Mouse (Mus musculus) liver, adult 2 months (tissue): ENCODE data around the gene Vgll2. TPM values are rescaled to one million over a fixed set of nuclear protein-coding genes. Genes with fewer than 3 reads are reported as not detected.

Source experiments
- DNase-seq: peaks from one replicate; pipeline ENCODE4 v3.0.0-alpha.2; 2011; ENCODE audit warnings: low read depth, low spot score; ENCODE audit errors: extremely low read depth
- H3K27ac ChIP-seq: fragments of 200-500 bp; replicated peaks from 2 replicates; pipeline ENCODE4 v1.5.1; 2012; ENCODE audit warnings: low read depth, mild to moderate bottlenecking, control low read depth, inconsistent platforms, low read length; ENCODE audit not compliant: insufficient read depth
- H3K27me3 ChIP-seq: fragments of 200-500 bp; 2 replicates; pipeline ENCODE4 v1.6.1; 2012; ENCODE audit warnings: mild to moderate bottlenecking, moderate library complexity, low read length, inconsistent platforms; ENCODE audit not compliant: control insufficient read depth, insufficient read depth
- H3K36me3 ChIP-seq: fragments of 200-500 bp; 2 replicates; pipeline ENCODE4 v1.6.1; 2012; ENCODE audit warnings: low read length, inconsistent platforms; ENCODE audit not compliant: control insufficient read depth, insufficient read depth
- H3K4me1 ChIP-seq: fragments of 200-500 bp; 2 replicates; pipeline ENCODE4 v1.6.1; 2011; ENCODE audit warnings: low read length; ENCODE audit not compliant: control insufficient read depth, insufficient read depth
- H3K4me3 ChIP-seq: fragments of 200-500 bp; 2 replicates; pipeline ENCODE4 v1.5.1; 2011; ENCODE audit warnings: low read depth, mild to moderate bottlenecking, control low read depth, low read length, moderate library complexity; ENCODE audit not compliant: insufficient read depth
- H3K79me2 ChIP-seq: fragments of 200-500 bp; 2 replicates; pipeline ENCODE4 v1.6.1; 2012; ENCODE audit warnings: inconsistent platforms, mild to moderate bottlenecking, low read length, moderate library complexity; ENCODE audit not compliant: control insufficient read depth, insufficient read depth
- H3K9ac ChIP-seq: fragments of 200-500 bp; 2 replicates; pipeline ENCODE4 v1.6.1; 2012; ENCODE audit warnings: low read depth, mild to moderate bottlenecking, control low read depth, inconsistent platforms, low read length
- CTCF ChIP-seq: fragments of 200-500 bp; IDR thresholded peaks from 2 replicates; pipeline ENCODE4 v1.5.1; 2011; ENCODE audit warnings: low read depth, low read length, control low read depth
- POLR2A ChIP-seq: fragments of 200-500 bp; IDR thresholded peaks from 2 replicates; pipeline ENCODE4 v1.6.1; 2011; ENCODE audit warnings: low read length, control low read depth; ENCODE audit not compliant: insufficient read depth; ENCODE audit errors: extremely low read depth
- WGBS: fragments of 180-500 bp; shearing (Covaris S2); methylation state at CpG from one replicate; pipeline ENCODE4 v1.1.7; 2018; 5-methylcytosine and 5-hydroxymethylcytosine counted together
- polyA plus RNA-seq: library from polyadenylated mRNA; depleted of rRNA; stranded (reverse); fragments of >200 nt; gene quantifications from 2 replicates; pipeline ENCODE4 v1.2.3, GENCODE M21; 2012; rRNA removed
- total RNA-seq: library from RNA; depleted of rRNA; stranded (reverse); fragments of >200 nt; gene quantifications from 2 replicates; pipeline ENCODE4 v1.2.3, GENCODE M21; 2014; rRNA removed

Gene Vgll2
- total RNA-seq (not detected in 2 replicates), polyA plus RNA-seq (not detected in 2 replicates)

DNA sequence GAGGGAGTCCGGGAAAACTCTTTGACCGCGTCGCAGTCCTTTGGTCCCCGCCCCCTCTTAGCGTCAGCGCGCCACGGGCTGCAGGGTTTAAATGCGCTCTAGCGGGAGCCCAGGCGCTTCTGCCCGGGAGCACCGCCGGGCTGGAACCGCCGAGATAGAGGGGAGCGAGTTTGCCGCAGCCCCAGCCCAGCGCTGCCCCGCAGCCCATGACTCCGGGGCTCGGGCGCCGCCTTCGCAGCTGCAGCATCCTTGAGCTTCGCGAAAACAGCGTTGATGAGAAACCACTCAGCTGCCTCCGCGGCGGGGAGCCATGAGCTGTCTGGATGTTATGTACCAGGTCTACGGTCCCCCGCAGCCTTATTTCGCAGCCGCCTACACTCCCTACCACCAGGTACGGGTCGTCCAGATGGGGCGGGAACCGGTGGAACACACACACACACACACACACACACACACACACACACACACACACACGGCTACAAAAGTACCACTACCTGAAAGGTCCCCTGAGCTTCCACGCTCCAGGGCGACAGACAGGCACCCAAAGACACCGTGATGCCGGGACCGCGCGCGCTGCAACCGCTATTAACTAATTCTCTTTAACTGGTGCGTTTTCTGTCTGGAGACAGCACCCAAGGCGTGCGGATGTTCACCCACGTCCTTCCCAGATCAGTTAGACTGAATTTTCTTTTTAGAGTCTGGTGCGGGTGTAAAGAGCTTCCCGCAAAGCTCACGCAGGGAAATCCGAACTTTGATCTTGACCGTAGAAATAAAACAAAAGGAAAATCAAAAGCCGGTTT lies at the start of gene Vgll2:
Vgll2 (plus strand) TSS at position 90 of the 800 bp plus-strand sequence.
- Histone ChIP-seq H3K27me3 (peaks cover 14% of the 10 kb centered on the region), H3K27ac (no peak within 1 kb of the TSS), H3K36me3 (no peaks in the 10 kb centered on the region), H3K9ac (no peak within 1 kb of the TSS), H3K79me2 (no peaks in the 10 kb centered on the region), H3K4me3 (no peak within 1 kb of the TSS), H3K4me1 (no peaks in the 10 kb centered on the region)
- TF ChIP-seq CTCF (no peak), POLR2A (no peak)
- 2% methylated on average over 60 of the region's 60 CpGs for WGBS
- no peak for DNase-seq

DNA sequence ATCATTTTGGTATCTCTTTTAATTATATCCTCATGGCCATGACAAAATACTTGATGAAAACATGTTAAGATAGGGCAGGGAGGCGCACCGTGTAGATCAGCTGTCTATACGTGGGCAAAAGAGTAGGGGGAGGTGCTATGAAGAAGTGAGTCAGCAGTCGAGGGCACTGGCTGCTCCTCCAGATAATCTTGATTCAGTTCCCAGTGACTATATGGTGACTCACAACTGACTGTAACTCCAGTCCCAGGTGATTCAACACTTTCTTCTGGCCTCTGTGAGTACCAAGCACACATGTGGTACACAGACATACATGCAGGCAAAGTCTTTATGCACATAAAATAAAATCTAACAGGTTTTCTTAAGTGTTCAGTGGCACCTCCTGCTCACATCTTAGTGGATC lies 47.2 kb upstream of the Vgll2 start:
- Histone ChIP-seq H3K36me3 (no peaks in the 10 kb centered on the region), H3K27me3 (no peaks in the 10 kb centered on the region), H3K4me1 (no peaks in the 10 kb centered on the region), H3K79me2 (no peaks in the 10 kb centered on the region), H3K4me3 (no peak overlapping the region), H3K27ac (no peak overlapping the region), H3K9ac (no peak overlapping the region)
- TF ChIP-seq POLR2A (no peak), CTCF (no peak)
- 72% methylated on average over 4 of the region's 4 CpGs for WGBS
- DNase-seq, result no peak

DNA sequence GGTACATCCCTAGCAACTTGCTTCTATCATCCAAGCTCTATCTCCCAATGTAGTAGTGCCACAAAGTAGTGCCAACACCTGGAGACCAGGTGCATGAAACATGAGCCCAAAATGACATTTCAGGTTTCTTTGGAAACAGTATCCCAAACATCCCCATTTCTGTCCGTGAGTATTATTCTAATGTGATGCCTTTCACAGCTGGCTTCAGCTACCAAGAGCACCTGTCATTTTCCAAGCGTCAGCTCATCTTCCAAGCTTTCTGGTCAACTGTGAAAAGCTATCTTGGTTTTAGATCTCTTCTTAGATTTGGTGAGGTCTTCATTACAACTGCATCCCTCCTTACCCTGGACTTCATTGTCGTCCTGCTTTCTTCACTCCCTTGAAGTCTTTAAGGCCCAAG lies 46.7 kb upstream of the Vgll2 start:
- no peaks in the 10 kb centered on the region for H3K27me3 ChIP-seq
- WGBS, result 81% methylated on average over 3 of the region's 3 CpGs

DNA sequence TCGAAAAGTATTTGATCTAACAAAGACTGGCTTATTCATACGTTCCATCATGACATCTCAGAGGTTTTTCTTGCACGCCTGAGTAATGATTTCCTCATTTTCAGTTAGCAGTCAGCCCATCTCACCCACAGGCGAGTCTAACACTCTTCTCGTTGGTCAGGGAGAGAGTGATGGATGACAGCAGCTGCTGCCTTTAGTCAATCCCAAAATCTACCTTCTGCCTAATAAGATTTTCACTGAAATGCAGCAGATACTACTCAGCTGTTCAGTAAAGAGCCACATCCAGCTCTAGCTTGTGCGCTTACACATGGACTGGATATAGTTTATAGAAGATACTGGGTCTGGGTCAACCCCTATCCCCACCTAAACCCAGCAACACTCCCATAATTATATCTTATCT lies 40.7 kb upstream of the Vgll2 start:
- H3K4me3 ChIP-seq, result no peak overlapping the region
- H3K4me1 ChIP-seq, result no peaks in the 10 kb centered on the region
- H3K27ac ChIP-seq, result no peak overlapping the region
- 76% methylated on average over 6 of the region's 6 CpGs for WGBS
- no peaks in the 10 kb centered on the region for H3K36me3 ChIP-seq
- no peaks in the 10 kb centered on the region for H3K79me2 ChIP-seq
- no peak for TF ChIP-seq CTCF
- TF ChIP-seq POLR2A, result no peak
- H3K9ac ChIP-seq, result no peak overlapping the region
- no peak for DNase-seq
- H3K27me3 ChIP-seq, result no peaks in the 10 kb centered on the region

More for the DNA sequence above, 46.7 kb upstream of the Vgll2 start:
- TF ChIP-seq CTCF (no peak), POLR2A (no peak)
- Histone ChIP-seq H3K27ac (no peak overlapping the region), H3K79me2 (no peaks in the 10 kb centered on the region), H3K9ac (no peak overlapping the region), H3K36me3 (no peaks in the 10 kb centered on the region), H3K4me3 (no peak overlapping the region), H3K4me1 (no peaks in the 10 kb centered on the region)
- DNase-seq, result no peak

DNA sequence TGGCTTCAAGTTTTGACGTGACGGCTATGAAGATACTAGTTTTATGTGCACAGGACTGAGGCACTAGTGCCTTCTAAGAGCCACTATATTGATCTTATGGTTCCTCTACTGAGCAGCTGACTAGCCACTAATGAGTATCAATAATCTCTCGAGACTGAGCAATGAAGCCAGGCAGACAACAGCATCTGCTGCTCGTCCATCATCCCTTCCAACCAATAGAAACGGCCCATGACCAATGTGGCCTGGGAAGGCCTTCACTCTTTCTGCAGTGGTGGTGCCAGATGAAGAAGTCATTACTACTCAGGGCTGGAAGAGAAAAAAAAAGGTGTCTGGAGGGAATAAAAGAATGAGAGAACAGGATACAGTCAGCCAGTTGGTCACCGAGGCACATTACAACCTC lies 39.9 kb upstream of the Vgll2 start:
- H3K79me2 ChIP-seq, result no peaks in the 10 kb centered on the region
- H3K27ac ChIP-seq, result no peak overlapping the region
- TF ChIP-seq CTCF (no peak), POLR2A (no peak)
- no peak overlapping the region for H3K4me3 ChIP-seq
- H3K27me3 ChIP-seq, result no peaks in the 10 kb centered on the region
- no peak for DNase-seq
- H3K36me3 ChIP-seq, result no peaks in the 10 kb centered on the region
- 82% methylated on average over 6 of the region's 6 CpGs for WGBS
- no peak overlapping the region for H3K9ac ChIP-seq
- H3K4me1 ChIP-seq, result no peaks in the 10 kb centered on the region

DNA sequence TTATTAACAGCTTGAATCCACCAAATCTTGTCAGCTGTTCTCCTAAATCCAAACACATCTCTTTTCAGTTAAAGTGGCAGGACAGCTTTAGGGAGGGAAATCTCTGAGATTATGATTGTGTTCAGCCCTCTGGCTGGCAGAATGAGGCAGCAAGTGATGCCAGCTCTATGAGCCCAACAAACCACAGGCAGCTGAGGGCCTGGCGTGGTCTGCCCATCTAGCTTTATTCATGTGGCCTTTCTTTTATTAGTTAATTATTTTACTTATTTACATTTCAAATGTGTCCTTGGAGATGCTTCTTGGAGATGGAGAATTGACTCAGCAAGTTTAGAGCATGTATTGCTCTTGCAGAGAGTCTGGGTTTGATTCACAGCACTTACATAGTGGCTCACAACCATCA lies 3.8 kb upstream of the Vgll2 start:
- DNase-seq, result no peak
- H3K79me2 ChIP-seq, result no peaks in the 10 kb centered on the region
- no peaks in the 10 kb centered on the region for H3K4me1 ChIP-seq
- H3K27me3 ChIP-seq, result peaks cover 5% of the 10 kb centered on the region
- no peak overlapping the region for H3K4me3 ChIP-seq
- no peak overlapping the region for H3K9ac ChIP-seq
- H3K36me3 ChIP-seq, result no peaks in the 10 kb centered on the region
- TF ChIP-seq POLR2A (no peak), CTCF (no peak)
- WGBS, result 63% methylated on average over 1 of the region's 1 CpGs
- H3K27ac ChIP-seq, result no peak overlapping the region
